Mouse (Mus musculus): ENCODE measurements around the gene Rhbdf2. TPM values are rescaled to one million over a fixed set of nuclear protein-coding genes. Genes with fewer than 3 reads are reported as not detected.

Rhbdf2 gene
- polyA plus RNA-seq, 1 experiment from 2014 or later = 5.7 TPM

DNA sequence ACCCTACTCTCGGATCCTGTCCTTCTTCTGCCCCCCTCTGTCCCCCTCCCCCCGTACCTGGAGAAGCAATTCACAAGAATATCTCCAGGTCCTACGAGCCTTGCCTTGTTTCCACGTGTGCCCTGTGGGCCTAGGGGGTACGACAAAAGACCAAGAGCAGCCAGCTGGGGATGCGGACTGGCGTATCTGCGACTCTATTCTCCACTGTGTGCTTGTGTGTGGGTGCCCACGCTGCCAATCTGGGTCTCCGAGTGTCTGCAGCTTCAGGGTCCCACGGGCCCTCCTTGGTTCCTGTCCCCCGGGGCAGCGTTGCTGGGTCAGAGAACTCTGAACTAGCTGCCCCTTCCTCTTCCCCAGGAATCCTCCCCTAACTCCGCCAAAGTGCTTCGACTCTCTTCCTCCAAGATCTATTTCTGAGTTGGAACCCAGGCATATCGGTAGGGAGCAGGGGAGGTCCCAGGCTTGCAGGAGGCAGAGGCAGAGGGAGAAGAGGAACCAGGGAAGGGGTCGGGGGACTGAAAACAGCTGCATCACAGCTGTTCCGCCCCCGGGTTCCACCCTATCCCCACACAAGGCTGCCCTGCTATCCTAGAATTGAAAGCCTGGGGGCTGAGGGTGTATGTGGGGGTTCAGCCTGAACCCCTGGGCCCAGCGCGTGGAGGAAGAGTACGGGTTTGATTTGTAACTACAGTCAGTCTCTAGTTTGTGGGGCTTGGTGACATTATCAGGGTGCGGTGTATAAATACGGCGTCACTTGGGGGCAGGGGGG, 25.7 kb upstream of the Rhbdf2 start:
- 70% methylated on average over 25 of the region's 25 CpGs for WGBS
- TF ChIP-seq CTCF (IDR thresholded peaks at IDR 0.05; ENCODE audit: low read depth) (no peak), EP300 (optimal IDR thresholded peaks at IDR 0.05) (no peak)
- Histone ChIP-seq H3K9me3 (ENCODE audit: control insufficient read depth, low read length) (no peaks in the 10 kb centered on the region), H3K27ac (replicated peaks) (no peak overlapping the region), H3K36me3 (ENCODE audit: control insufficient read depth, insufficient read depth, low read length) (no peaks in the 10 kb centered on the region), H3K27me3 (ENCODE audit: control insufficient read depth, insufficient read depth, low read length) (no peaks in the 10 kb centered on the region), H3K4me3 (ENCODE audit: low read depth, low read length) (peak overlapping the region; percentile 55), H3K4me2 (replicated peaks; ENCODE audit: low read depth) (peak overlapping the region; percentile 83), H3K4me1 (replicated peaks; ENCODE audit: control insufficient read depth, insufficient read depth) (peaks cover 6% of the 10 kb centered on the region), H3K9ac (ENCODE audit: low read length) (no peak overlapping the region; the same call in 1 of the 2 replicates)
- DNase-seq (ENCODE audit: low spot score) (no peak), ATAC-seq (ENCODE audit: low FRiP score, low TSS enrichment) (no peak)

- Histone ChIP-seq H3K27me3 (ENCODE audit: control insufficient read depth, insufficient read depth, low read length) (no peaks in the 10 kb centered on the region), H3K9me3 (ENCODE audit: control insufficient read depth, low read length) (no peaks in the 10 kb centered on the region), H3K4me1 (replicated peaks; ENCODE audit: control insufficient read depth, insufficient read depth) (peaks cover 6% of the 10 kb centered on the region), H3K36me3 (ENCODE audit: control insufficient read depth, insufficient read depth, low read length) (no peaks in the 10 kb centered on the region), H3K27ac (replicated peaks) (no peak overlapping the region), H3K4me3 (ENCODE audit: low read depth, low read length) (no peak overlapping the region), H3K9ac (ENCODE audit: low read length) (no peak overlapping the region), H3K4me2 (replicated peaks; ENCODE audit: low read depth) (no peak overlapping the region)
- 78% methylated on average over 8 of the region's 8 CpGs for WGBS
- ATAC-seq (ENCODE audit: low FRiP score, low TSS enrichment) = no peak
- TF ChIP-seq EP300 (optimal IDR thresholded peaks at IDR 0.05) (no peak), CTCF (IDR thresholded peaks at IDR 0.05; ENCODE audit: low read depth) (no peak)
- no peak for DNase-seq (ENCODE audit: low spot score)
These were observed 24.5 kb upstream of the Rhbdf2 start for GRCm38 (mm10) chr11:116651339-116651738.

DNA sequence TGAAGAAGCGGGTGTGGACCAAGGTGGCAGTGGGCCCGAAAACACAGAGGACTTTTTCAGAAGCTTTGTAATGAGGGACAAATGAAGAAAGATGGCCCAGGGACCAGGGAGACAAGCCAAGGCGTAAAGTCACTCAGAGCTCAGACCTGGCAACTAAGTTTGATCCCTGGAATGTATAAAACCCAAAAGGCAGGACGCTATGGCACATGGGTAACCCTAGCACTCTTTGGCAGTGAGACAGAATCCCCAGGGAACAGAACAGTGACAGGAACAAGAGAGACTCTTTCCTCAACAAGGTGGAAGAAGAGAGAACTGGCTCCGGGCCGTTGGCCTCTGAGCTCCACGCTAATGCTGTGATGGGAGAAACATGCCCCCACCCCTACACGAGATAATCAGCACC, 24.0 kb upstream of the Rhbdf2 start:
- 92% methylated on average over 8 of the region's 8 CpGs for WGBS
- DNase-seq (ENCODE audit: low spot score) (no peak), ATAC-seq (ENCODE audit: low FRiP score, low TSS enrichment) (no peak)
- TF ChIP-seq CTCF (IDR thresholded peaks at IDR 0.05; ENCODE audit: low read depth) (no peak), EP300 (optimal IDR thresholded peaks at IDR 0.05) (no peak)
- Histone ChIP-seq H3K36me3 (ENCODE audit: control insufficient read depth, insufficient read depth, low read length) (no peaks in the 10 kb centered on the region), H3K9me3 (ENCODE audit: control insufficient read depth, low read length) (no peaks in the 10 kb centered on the region), H3K9ac (ENCODE audit: low read length) (no peak overlapping the region), H3K4me2 (replicated peaks; ENCODE audit: low read depth) (no peak overlapping the region), H3K4me3 (ENCODE audit: low read depth, low read length) (no peak overlapping the region), H3K27ac (replicated peaks) (no peak overlapping the region), H3K27me3 (ENCODE audit: control insufficient read depth, insufficient read depth, low read length) (no peaks in the 10 kb centered on the region), H3K4me1 (replicated peaks; ENCODE audit: control insufficient read depth, insufficient read depth) (peaks cover 6% of the 10 kb centered on the region)

- no peak overlapping the region for H3K9ac ChIP-seq (ENCODE audit: low read length)
- no peak for DNase-seq (ENCODE audit: low spot score)
These were observed 23.0 kb upstream of the Rhbdf2 start for GRCm38 (mm10) chr11:116649711-116650337.

GRCm38 (mm10) chr11:116648976-116649375, 22.2 kb upstream of the Rhbdf2 start:
- TF ChIP-seq EP300 (optimal IDR thresholded peaks at IDR 0.05) (no peak), CTCF (IDR thresholded peaks at IDR 0.05; ENCODE audit: low read depth) (no peak)
- H3K27ac ChIP-seq (replicated peaks) = peak overlapping the region; percentile 84
- no peak for DNase-seq (ENCODE audit: low spot score)

More at GRCm38 (mm10) chr11:116649711-116650337, 23.0 kb upstream of the Rhbdf2 start:
- no peak overlapping the region for H3K4me3 ChIP-seq (ENCODE audit: low read depth, low read length)
- H3K4me1 ChIP-seq (replicated peaks; ENCODE audit: control insufficient read depth, insufficient read depth) = peaks cover 6% of the 10 kb centered on the region
- no peak overlapping the region for H3K4me2 ChIP-seq (replicated peaks; ENCODE audit: low read depth)
- ATAC-seq (ENCODE audit: low FRiP score, low TSS enrichment) = no peak
- no peaks in the 10 kb centered on the region for H3K9me3 ChIP-seq (ENCODE audit: control insufficient read depth, low read length)
- WGBS = 89% methylated on average over 13 of the region's 13 CpGs
- no peaks in the 10 kb centered on the region for H3K36me3 ChIP-seq (ENCODE audit: control insufficient read depth, insufficient read depth, low read length)
- H3K27me3 ChIP-seq (ENCODE audit: control insufficient read depth, insufficient read depth, low read length) = no peaks in the 10 kb centered on the region
- TF ChIP-seq CTCF (IDR thresholded peaks at IDR 0.05; ENCODE audit: low read depth) (no peak), EP300 (optimal IDR thresholded peaks at IDR 0.05) (no peak)
- no peak overlapping the region for H3K27ac ChIP-seq (replicated peaks)

More at GRCm38 (mm10) chr11:116648976-116649375, 22.2 kb upstream of the Rhbdf2 start:
- Histone ChIP-seq H3K4me1 (replicated peaks; ENCODE audit: control insufficient read depth, insufficient read depth) (peaks cover 6% of the 10 kb centered on the region), H3K9ac (ENCODE audit: low read length) (0 out of 2 replicates have a peak overlapping the region, but pooled peaks have one; percentile 8), H3K36me3 (ENCODE audit: control insufficient read depth, insufficient read depth, low read length) (no peaks in the 10 kb centered on the region), H3K4me2 (replicated peaks; ENCODE audit: low read depth) (no peak overlapping the region), H3K4me3 (ENCODE audit: low read depth, low read length) (no peak overlapping the region), H3K27me3 (ENCODE audit: control insufficient read depth, insufficient read depth, low read length) (no peaks in the 10 kb centered on the region), H3K9me3 (ENCODE audit: control insufficient read depth, low read length) (no peaks in the 10 kb centered on the region)
- no peak for ATAC-seq (ENCODE audit: low FRiP score, low TSS enrichment)
- 63% methylated on average over 10 of the region's 10 CpGs for WGBS

Data from stomach, postnatal 0 days (tissue).